ENCODE assay signal across 15 mouse cellular contexts in genomic region chr1:126606189-126607080, GRCm38 (mm10).
DNase-seq lines count a peak whose midpoint lies in the region; ATAC-seq lines count a peak whose summit lies in the region.
"Had no signal": no experiment of that assay in that cellular context is flagged by ENCODE, and none has a peak within 500 bp of the region (broad histone marks: within the 10 kb centered on the region; RNA-seq: fewer than 3 reads in every experiment).

No protein-coding gene starts in this region.

- H3K9ac ChIP-seq in forebrain, embryonic 14.5 days (ENCODE audit: low read length), result no peak overlapping the region
- H3K9ac ChIP-seq in hindbrain, embryonic 16.5 days (ENCODE audit: low read depth, low read length), result no peak overlapping the region
- no peak overlapping the region for H3K9ac ChIP-seq in midbrain, embryonic 16.5 days (ENCODE audit: low read depth, low read length)
- no peak overlapping the region for H3K9ac ChIP-seq in liver, embryonic 12.5 days
- H3K9ac ChIP-seq: embryonic facial prominence, embryonic 12.5 days; intestine, embryonic 15.5 days; liver, postnatal 0 days had no signal

- H3K4me3 ChIP-seq in embryonic facial prominence, embryonic 10.5 days, result no peak overlapping the region
- no peak overlapping the region for H3K4me3 ChIP-seq in forebrain, embryonic 14.5 days (ENCODE audit: low read depth, low read length)
- no peak overlapping the region for H3K4me3 ChIP-seq in hindbrain, embryonic 16.5 days (ENCODE audit: low read length)
- H3K4me3 ChIP-seq in midbrain, embryonic 16.5 days (ENCODE audit: low read depth, low read length), result no peak overlapping the region
- no peak overlapping the region for H3K4me3 ChIP-seq in liver, embryonic 12.5 days
- H3K4me3 ChIP-seq: embryonic facial prominence, embryonic 12.5 days; gastrocnemius, adult 2 months; intestine, embryonic 15.5 days had no signal

- DNase-seq in embryonic facial prominence, embryonic 10.5 days (ENCODE audit: low spot score), result no peak
- DNase-seq in forebrain, embryonic 14.5 days (ENCODE audit: low spot score), result peak; percentile 74
- no peak for DNase-seq in testis, postnatal 10 days (ENCODE audit: low spot score)
- no peak for DNase-seq in lung, adult 18-20 months
- DNase-seq: adrenal gland, postnatal 25 days; cerebellum, postnatal 10 days; gastrocnemius, adult 2 months; heart, postnatal 14 days; liver, postnatal 0 days; thymus, adult 2 months had no signal

- peaks cover 25% of the 10 kb centered on the region for H3K4me1 ChIP-seq in embryonic facial prominence, embryonic 10.5 days
- H3K4me1 ChIP-seq in forebrain, embryonic 14.5 days (ENCODE audit: control insufficient read depth, insufficient read depth, low read length), result peaks cover 14% of the 10 kb centered on the region; the same call in 1 of the 2 replicates
- peaks cover 11% of the 10 kb centered on the region for H3K4me1 ChIP-seq in hindbrain, embryonic 16.5 days (ENCODE audit: control insufficient read depth, insufficient read depth, low read depth, low read length)
- H3K4me1 ChIP-seq in midbrain, embryonic 16.5 days (ENCODE audit: control insufficient read depth, insufficient read depth, low read length), result no peaks in the 10 kb centered on the region
- H3K4me1 ChIP-seq in liver, embryonic 12.5 days, result no peaks in the 10 kb centered on the region
- H3K4me1 ChIP-seq: embryonic facial prominence, embryonic 12.5 days; intestine, embryonic 15.5 days had no signal

- peaks cover 26% of the 10 kb centered on the region for H3K27me3 ChIP-seq in embryonic facial prominence, embryonic 10.5 days (replicated peaks; ENCODE audit: low read depth, poor library complexity, severe bottlenecking)
- H3K27me3 ChIP-seq in forebrain, embryonic 14.5 days (replicated peaks; ENCODE audit: control insufficient read depth, insufficient read depth, low read length), result no peaks in the 10 kb centered on the region
- no peaks in the 10 kb centered on the region for H3K27me3 ChIP-seq in hindbrain, embryonic 16.5 days (replicated peaks; ENCODE audit: control insufficient read depth, insufficient read depth, low read length)
- H3K27me3 ChIP-seq in midbrain, embryonic 16.5 days (ENCODE audit: control insufficient read depth, insufficient read depth, low read depth, low read length), result no peaks in the 10 kb centered on the region
- no peaks in the 10 kb centered on the region for H3K27me3 ChIP-seq in liver, embryonic 12.5 days (replicated peaks)
- H3K27me3 ChIP-seq: embryonic facial prominence, embryonic 12.5 days; intestine, embryonic 15.5 days had no signal

- 85% methylated on average over 14 of the region's 14 CpGs for WGBS in embryonic facial prominence, embryonic 10.5 days
- 38% methylated on average over 14 of the region's 14 CpGs for WGBS in forebrain, embryonic 14.5 days
- WGBS in hindbrain, embryonic 16.5 days, result 44% methylated on average over 14 of the region's 14 CpGs
- 40% methylated on average over 14 of the region's 14 CpGs for WGBS in midbrain, embryonic 16.5 days
- 77% methylated on average over 14 of the region's 14 CpGs for WGBS in liver, embryonic 12.5 days (ENCODE audit: insufficient replicate concordance)

- peak overlapping the region; percentile 24; the same call in 1 of the 2 replicates for H3K27ac ChIP-seq in embryonic facial prominence, embryonic 10.5 days (replicated peaks)
- H3K27ac ChIP-seq in forebrain, embryonic 14.5 days (ENCODE audit: low read depth, low read length), result no peak overlapping the region
- H3K27ac ChIP-seq in hindbrain, embryonic 16.5 days (ENCODE audit: low read depth, low read length), result peak overlapping the region; percentile 41; the same call in 1 of the 2 replicates
- H3K27ac ChIP-seq in midbrain, embryonic 16.5 days (ENCODE audit: low read length), result peak overlapping the region; percentile 12; the same call in 1 of the 2 replicates
- no peak overlapping the region for H3K27ac ChIP-seq in liver, embryonic 12.5 days
- H3K27ac ChIP-seq: embryonic facial prominence, embryonic 12.5 days; gastrocnemius, adult 2 months; intestine, embryonic 15.5 days had no signal

- ATAC-seq in forebrain, embryonic 14.5 days, result peak; percentile 81
- ATAC-seq in hindbrain, embryonic 16.5 days, result peak; percentile 42; the same call in 1 of the 2 replicates
- peak; percentile 68 for ATAC-seq in midbrain, embryonic 16.5 days
- ATAC-seq in liver, embryonic 12.5 days, result no peak
- ATAC-seq: intestine, embryonic 15.5 days; liver, postnatal 0 days had no signal

- H3K36me3 ChIP-seq in embryonic facial prominence, embryonic 10.5 days (replicated peaks), result no peaks in the 10 kb centered on the region
- H3K36me3 ChIP-seq in forebrain, embryonic 14.5 days (ENCODE audit: control insufficient read depth, insufficient read depth, low read length), result no peaks in the 10 kb centered on the region
- H3K36me3 ChIP-seq in hindbrain, embryonic 16.5 days (ENCODE audit: control insufficient read depth, insufficient read depth, low read length), result no peaks in the 10 kb centered on the region
- H3K36me3 ChIP-seq in midbrain, embryonic 16.5 days (ENCODE audit: control insufficient read depth, insufficient read depth, low read length), result no peaks in the 10 kb centered on the region
- H3K36me3 ChIP-seq in liver, embryonic 12.5 days, result no peaks in the 10 kb centered on the region
- H3K36me3 ChIP-seq: embryonic facial prominence, embryonic 12.5 days; intestine, embryonic 15.5 days had no signal

- H3K9me3 ChIP-seq in embryonic facial prominence, embryonic 10.5 days, result no peaks in the 10 kb centered on the region
- H3K9me3 ChIP-seq in forebrain, embryonic 14.5 days (replicated peaks; ENCODE audit: control insufficient read depth, low read length), result no peaks in the 10 kb centered on the region
- no peaks in the 10 kb centered on the region for H3K9me3 ChIP-seq in hindbrain, embryonic 16.5 days (ENCODE audit: control insufficient read depth, low read length)
- H3K9me3 ChIP-seq in midbrain, embryonic 16.5 days (replicated peaks; ENCODE audit: control insufficient read depth, low read length, poor library complexity, severe bottlenecking), result no peaks in the 10 kb centered on the region
- no peaks in the 10 kb centered on the region for H3K9me3 ChIP-seq in liver, embryonic 12.5 days (replicated peaks)
- H3K9me3 ChIP-seq: embryonic facial prominence, embryonic 12.5 days; intestine, embryonic 15.5 days had no signal

- no peak overlapping the region; the same call in 1 of the 2 replicates for H3K4me2 ChIP-seq in forebrain, embryonic 14.5 days (ENCODE audit: low read length)
- no peak overlapping the region for H3K4me2 ChIP-seq in hindbrain, embryonic 16.5 days (ENCODE audit: low read length)
- H3K4me2 ChIP-seq in midbrain, embryonic 16.5 days (ENCODE audit: low read length), result no peak overlapping the region
- no peak overlapping the region for H3K4me2 ChIP-seq in liver, embryonic 12.5 days
- H3K4me2 ChIP-seq: embryonic facial prominence, embryonic 12.5 days; intestine, embryonic 15.5 days had no signal

Comparison
In these comparisons a context has a peak if more than half of its experiments do, and no peak if none do; other contexts are left out.
1. H3K27ac ChIP-seq: peak in embryonic facial prominence, embryonic 10.5 days (single experiment), hindbrain, embryonic 16.5 days (single experiment) and midbrain, embryonic 16.5 days (single experiment); none in forebrain, embryonic 14.5 days (single experiment) and liver, embryonic 12.5 days (single experiment).